Mouse (Mus musculus) G1E-ER4 (cell line): Measurements from ENCODE around the gene Tmem108. TPM values are rescaled to one million over a fixed set of nuclear protein-coding genes. Genes with fewer than 3 reads are reported as not detected.

Source experiments
- GATA1 ChIP-seq: IDR thresholded peaks from one replicate; pipeline ENCODE4 v1.8.0; 2012; ENCODE audit warnings: low read length, inconsistent platforms
- polyA plus RNA-seq: library from polyadenylated mRNA; stranded (reverse); fragments of >175 nt; gene quantifications from 2 replicates; pipeline ENCODE4 v1.2.3, GENCODE M21; 2012

Gene Tmem108
- polyA plus RNA-seq, 1 experiment: not detected

GRCm38 (mm10) chr9:103702452-103702851 is 59.2 kb downstream of the Tmem108 start:
- no peak for TF ChIP-seq GATA1

DNA sequence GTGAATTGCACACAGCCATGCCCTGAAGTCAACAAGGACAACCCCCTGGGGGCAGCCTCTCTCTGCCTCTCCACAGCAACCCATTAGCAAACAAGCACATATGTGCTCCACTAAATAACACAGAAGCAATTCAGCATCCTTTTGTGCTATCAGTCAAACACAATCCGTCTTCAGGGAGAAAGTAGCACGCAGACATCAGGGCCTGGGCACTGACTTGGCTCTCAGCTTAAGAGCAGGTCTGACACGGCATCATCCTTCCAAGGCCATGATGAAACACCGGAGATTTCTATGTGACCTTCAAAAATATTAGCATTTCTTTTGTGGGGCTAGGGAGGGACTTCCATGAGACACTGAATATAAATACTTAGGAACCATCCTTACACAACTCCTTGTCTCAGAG is 60.2 kb downstream of the Tmem108 start:
- no peak for TF ChIP-seq GATA1

DNA sequence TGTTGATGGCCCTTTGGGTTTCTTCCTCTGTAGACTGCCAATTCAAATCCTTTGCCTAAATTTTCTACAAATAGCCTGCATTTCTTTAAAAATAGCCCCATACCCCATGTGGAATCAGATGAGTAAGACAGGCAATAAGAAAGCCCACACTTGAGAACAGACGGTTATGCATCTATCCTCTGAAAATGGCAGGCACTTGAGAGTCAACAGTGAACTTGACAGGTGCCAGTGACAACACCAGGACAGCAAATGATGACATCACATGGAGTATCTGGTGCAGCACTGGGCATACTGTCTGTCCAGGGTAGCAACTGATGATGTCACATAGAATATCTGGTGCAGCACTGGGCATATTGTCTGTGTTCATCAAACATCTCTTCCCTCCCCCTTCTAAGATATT is 61.4 kb downstream of the Tmem108 start:
- no peak for TF ChIP-seq GATA1

DNA sequence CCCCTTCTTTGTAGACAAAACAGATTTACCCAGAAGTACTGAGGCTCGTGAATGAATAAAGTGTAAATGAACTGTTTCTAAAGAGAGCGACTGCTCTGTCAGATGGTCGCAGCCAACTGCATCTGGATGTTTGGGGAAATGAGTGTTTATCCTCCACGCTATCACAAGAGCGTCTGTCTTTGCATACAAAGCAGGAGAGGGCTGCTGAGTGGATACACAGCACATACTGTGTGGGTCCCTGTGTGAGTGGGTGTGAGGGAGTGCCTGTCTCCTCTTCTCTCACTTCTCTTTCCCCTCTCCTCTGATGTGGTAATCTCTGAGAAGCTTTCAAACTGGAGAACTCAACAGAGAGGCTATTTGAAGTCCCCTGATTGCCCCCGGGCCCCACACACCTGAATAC is 64.7 kb downstream of the Tmem108 start:
- TF ChIP-seq GATA1: no peak

GRCm38 (mm10) chr9:103693826-103694225 is 67.8 kb downstream of the Tmem108 start:
- no peak for TF ChIP-seq GATA1

DNA sequence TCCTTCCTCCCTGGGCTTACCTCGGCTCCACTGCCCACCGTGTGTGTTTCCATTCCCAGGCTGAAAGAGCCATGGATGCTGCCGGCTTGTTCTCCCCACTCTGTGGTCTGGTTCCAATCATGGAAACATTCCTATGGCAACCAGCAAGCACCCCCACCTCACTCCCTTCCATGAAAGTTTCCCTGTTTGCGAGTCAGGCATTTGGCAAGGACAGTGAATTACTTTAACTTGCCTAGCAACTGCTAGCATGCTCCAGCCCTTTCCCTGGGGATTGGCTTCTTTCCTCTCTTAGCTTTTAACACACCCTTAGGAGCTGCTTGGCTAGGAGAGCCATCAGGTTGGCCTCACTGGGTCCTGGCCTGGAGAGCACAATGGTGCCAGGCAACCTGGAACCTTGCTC is 68.9 kb downstream of the Tmem108 start:
- no peak for TF ChIP-seq GATA1

DNA sequence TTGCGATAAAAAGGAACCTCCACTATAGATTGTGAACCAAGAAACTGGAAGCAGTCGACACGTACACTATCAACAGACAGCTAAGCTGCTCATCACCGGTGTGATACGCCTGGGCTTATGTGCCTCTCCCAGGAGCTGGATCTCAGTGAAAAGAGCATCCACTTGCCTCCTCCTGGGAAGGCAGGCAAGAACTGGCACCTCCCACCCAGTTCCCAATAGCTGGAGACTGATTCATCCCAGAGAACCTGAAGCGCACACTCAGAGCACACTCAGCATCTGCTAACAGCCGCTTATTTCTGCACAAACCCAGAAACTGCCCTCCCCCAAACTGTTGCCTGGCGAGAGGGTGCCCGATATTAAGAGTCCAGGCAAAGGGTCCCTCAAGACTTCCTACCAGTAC is 69.8 kb downstream of the Tmem108 start:
- no peak for TF ChIP-seq GATA1

DNA sequence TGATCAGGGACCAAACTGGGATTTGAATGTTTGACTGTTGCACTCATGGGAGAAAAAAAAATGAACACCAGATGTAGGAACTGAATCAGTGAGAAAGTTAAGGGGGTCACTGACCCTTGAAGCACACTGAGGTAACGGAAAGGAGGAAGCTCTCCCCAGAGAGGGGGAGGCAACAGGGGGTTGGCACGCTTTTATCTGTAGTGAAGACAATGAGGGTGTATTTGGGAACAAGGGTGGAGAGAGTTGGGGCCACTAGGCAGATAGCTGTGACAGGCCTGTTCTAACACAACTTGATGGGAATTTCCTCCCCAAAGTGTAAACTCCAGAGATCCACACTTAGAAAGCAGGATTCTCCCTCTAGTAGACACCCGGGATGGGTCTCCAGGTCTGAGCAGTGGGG is 71.2 kb downstream of the Tmem108 start:
- no peak for TF ChIP-seq GATA1

DNA sequence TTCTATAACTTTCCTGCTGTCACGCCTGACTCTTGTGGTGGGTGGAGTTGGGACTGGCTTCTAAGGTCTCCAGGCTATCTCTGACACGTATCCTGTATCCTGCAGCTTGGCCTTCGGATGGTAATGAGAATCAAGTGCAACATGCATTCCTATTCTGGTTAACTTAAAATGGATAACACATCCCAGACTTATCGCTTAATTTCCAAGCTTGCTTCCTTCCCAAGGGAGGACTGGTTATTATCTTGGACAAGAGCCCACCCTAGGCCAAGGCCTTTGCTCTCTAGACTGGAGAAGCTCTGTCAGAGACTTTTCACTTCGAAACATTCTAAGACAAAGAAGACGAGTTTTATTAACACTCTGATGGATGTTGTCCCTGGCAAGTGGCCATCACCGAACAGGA is 71.9 kb downstream of the Tmem108 start:
- no peak for TF ChIP-seq GATA1

DNA sequence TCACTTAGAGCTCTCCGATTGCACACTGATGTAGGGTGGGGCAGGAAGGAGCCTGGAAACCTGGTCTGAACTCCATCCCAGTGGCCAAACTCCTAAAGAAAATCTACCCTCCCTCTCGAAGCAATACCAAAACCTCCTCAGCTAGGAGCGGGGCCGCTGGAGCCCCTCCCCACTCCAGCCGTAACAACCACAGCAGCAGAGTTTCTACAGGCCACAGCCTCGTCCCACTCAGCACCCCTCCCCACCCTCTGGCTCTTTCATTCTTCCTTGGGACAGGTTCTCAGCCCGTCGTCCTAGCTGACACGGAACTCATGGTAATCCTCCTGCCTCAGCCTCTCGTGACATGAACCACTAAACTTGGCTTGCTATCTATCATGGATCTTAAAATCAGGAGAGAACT is 72.6 kb downstream of the Tmem108 start:
- no peak for TF ChIP-seq GATA1

DNA sequence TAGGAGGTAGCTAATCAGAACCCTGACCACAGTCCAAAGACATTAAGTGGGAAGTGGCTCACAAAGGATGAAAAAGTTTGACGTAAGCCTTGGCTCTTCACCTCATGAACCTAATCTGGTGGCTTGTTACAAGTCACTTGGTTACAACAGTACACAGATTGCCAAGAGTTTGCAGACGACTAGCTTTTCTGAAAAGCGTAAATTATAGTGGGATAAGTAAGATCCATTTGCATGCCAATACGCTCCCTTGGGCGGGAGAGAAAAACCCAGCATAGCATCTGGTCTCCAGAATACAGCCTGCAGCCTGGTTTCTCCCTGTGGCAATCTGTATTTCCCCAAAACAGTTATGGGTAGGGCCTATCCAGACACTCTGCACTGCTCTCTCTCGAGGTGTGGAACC is 74.5 kb downstream of the Tmem108 start:
- no peak for TF ChIP-seq GATA1

GRCm38 (mm10) chr9:103681741-103682330 is 79.8 kb downstream of the Tmem108 start:
- no peak for TF ChIP-seq GATA1

- TF ChIP-seq GATA1: no peak
Observed at GRCm38 (mm10) chr9:103679234-103679633, 82.4 kb downstream of the Tmem108 start.

DNA sequence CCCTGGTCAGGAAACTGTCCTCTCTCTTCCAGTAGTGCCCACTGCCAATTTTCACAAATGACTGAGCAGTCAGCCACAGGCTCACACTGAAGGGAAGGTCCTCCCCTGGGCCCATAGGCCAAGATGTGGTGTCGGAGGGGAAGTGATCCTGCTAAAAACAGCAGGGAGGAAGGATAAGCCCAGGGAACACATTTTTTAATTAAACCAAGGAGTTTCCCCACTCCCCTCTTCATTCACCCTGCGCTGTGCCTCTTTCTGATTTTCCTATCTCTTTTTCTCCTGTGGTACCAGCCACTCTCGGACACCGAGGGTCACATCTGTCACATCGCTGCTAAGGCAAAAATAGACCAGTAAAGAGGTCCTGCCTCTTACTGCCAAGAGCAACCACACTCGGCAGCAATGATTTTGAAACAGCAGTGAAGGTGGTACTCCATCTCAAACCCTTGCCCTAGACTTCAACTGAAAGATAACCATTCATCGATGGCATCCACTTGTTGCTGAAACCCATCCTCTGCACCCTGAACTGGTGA is 83.0 kb downstream of the Tmem108 start:
- TF ChIP-seq GATA1: no peak

GRCm38 (mm10) chr9:103677811-103678210 is 83.8 kb downstream of the Tmem108 start:
- no peak for TF ChIP-seq GATA1

GRCm38 (mm10) chr9:103675721-103676480 is 85.7 kb downstream of the Tmem108 start:
- TF ChIP-seq GATA1: no peak

- TF ChIP-seq GATA1: no peak
Observed at GRCm38 (mm10) chr9:103672881-103673280, 88.8 kb downstream of the Tmem108 start.
